Mouse (Mus musculus) MEL (cell line): ENCODE results near the gene E130114P18Rik.

Source experiments
- CTCF ChIP-seq, 3 experiments: IDR thresholded peaks in 2 of 3; conservative IDR thresholded peaks in 1 of 3; 2 replicates each; pipeline ENCODE4 v1.5.1; 2011 to 2012; ENCODE audit warnings: low read length in 3 of 3, low read depth in 2 of 3, mild to moderate bottlenecking in 2 of 3, improper control_type of control experiment in 1 of 3, inconsistent platforms in 1 of 3, mixed read lengths in 1 of 3, moderate library complexity in 1 of 3; ENCODE audit not compliant: control insufficient read depth in 1 of 3, insufficient read depth in 1 of 3, poor library complexity in 1 of 3, severe bottlenecking in 1 of 3
- GATA1 ChIP-seq: IDR thresholded peaks from 2 replicates; pipeline ENCODE4 v1.6.1; 2011; ENCODE audit warnings: low read depth, low read length, improper control_type of control experiment
- HCFC1 ChIP-seq: IDR thresholded peaks from 2 replicates; pipeline ENCODE4 v1.6.1; 2012; ENCODE audit warnings: low read depth, mild to moderate bottlenecking, inconsistent platforms, low read length, improper control_type of control experiment, moderate library complexity
- KAT2A ChIP-seq: conservative IDR thresholded peaks from 2 replicates; pipeline ENCODE4 v1.6.1; 2012; ENCODE audit warnings: low read depth, low read length, improper control_type of control experiment, inconsistent platforms
- MAX ChIP-seq: IDR thresholded peaks from 2 replicates; pipeline ENCODE4 v1.6.1; 2011; ENCODE audit warnings: low read length, improper control_type of control experiment
- MAZ ChIP-seq: IDR thresholded peaks from 2 replicates; pipeline ENCODE4 v1.6.1; 2012; ENCODE audit warnings: low read depth, mild to moderate bottlenecking, inconsistent platforms, low read length, improper control_type of control experiment
- MYC ChIP-seq: IDR thresholded peaks from 2 replicates; pipeline ENCODE4 v1.6.1; 2011; ENCODE audit warnings: low read depth, mild to moderate bottlenecking, low read length, improper control_type of control experiment, moderate library complexity
- NRF1 ChIP-seq: IDR thresholded peaks from 2 replicates; pipeline ENCODE4 v1.6.1; 2014; ENCODE audit warnings: low read depth, mild to moderate bottlenecking, inconsistent platforms, low read length, improper control_type of control experiment, moderate library complexity; ENCODE audit not compliant: poor library complexity, insufficient read depth, severe bottlenecking
- POLR2A ChIP-seq, 2 experiments: IDR thresholded peaks; 2 replicates each; pipeline ENCODE4 v1.6.1; 2011 to 2012; ENCODE audit warnings: low read length in 2 of 2, mild to moderate bottlenecking in 2 of 2, control low read depth in 1 of 2, improper control_type of control experiment in 1 of 2, low read depth in 1 of 2, moderate library complexity in 1 of 2; ENCODE audit not compliant: control insufficient read depth in 1 of 2, insufficient read depth in 1 of 2, poor library complexity in 1 of 2
- POLR2AphosphoS2 ChIP-seq: IDR thresholded peaks from 2 replicates; pipeline ENCODE4 v1.6.1; 2011; ENCODE audit warnings: low read length, improper control_type of control experiment
- TAL1 ChIP-seq: IDR thresholded peaks from 2 replicates; pipeline ENCODE4 v1.6.1; 2012; ENCODE audit warnings: mild to moderate bottlenecking, inconsistent platforms, low read length, moderate library complexity, mixed read lengths
- TCF12 ChIP-seq: IDR thresholded peaks from 2 replicates; pipeline ENCODE4 v1.6.1; 2014; ENCODE audit warnings: low read depth, mild to moderate bottlenecking, inconsistent platforms, low read length, improper control_type of control experiment, moderate library complexity
- ZC3H11A ChIP-seq: IDR thresholded peaks from 2 replicates; pipeline ENCODE4 v1.6.1; 2012; ENCODE audit warnings: low read depth, mild to moderate bottlenecking, inconsistent platforms, low read length, improper control_type of control experiment
- ZKSCAN1 ChIP-seq: IDR thresholded peaks from 2 replicates; pipeline ENCODE4 v1.6.1; 2012; ENCODE audit warnings: low read depth, mild to moderate bottlenecking, inconsistent platforms, low read length, improper control_type of control experiment, moderate library complexity

DNA sequence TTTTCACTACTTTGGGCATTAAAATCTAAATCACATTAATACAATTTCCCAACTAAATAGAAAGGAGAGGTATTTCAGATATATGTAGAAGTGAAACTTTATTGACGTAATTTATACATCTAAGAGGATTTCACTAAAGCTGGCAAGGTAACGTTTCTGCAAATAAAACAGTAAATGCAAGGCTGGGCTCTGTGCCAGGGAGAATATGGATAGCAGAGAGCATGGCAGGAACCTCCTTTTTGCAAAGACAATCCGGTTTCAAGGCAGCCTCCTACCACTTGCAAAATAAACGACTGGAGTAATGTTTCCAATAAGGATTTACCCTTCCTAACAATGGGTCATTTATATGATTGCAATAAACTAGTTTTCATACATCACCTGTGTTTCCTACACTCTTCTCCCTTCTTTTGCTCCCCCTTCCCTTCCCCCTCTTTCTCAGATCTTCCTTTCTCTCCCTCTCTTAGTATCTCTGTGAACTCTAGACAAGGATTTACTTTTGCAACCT, 3.4 kb downstream of the E130114P18Rik start:
- TF ChIP-seq MYC (peak; percentile 40; the same call in 1 of the 2 replicates), GATA1 (no peak), MAZ (0 out of 2 replicates have a peak, but pooled peaks have one; percentile 14), POLR2A (IDR thresholded peaks at IDR 0.05; ENCODE audit: control insufficient read depth in 1 of 2, insufficient read depth in 1 of 2, low read depth in 1 of 2, low read length in 2 of 2, poor library complexity in 1 of 2) (no peak), ZKSCAN1 (no peak), CTCF (IDR thresholded peaks at IDR 0.05 in 2 of 3, conservative IDR thresholded peaks at IDR 0.05 in 1 of 3; ENCODE audit: control insufficient read depth in 1 of 3, insufficient read depth in 1 of 3, low read depth in 2 of 3, low read length in 3 of 3, poor library complexity in 1 of 3, severe bottlenecking in 1 of 3) (no peak), ZC3H11A (no peak), TAL1 (no peak), NRF1 (no peak), HCFC1 (no peak), MAX (no peak; the same call in 1 of the 2 replicates), POLR2AphosphoS2 (0 out of 2 replicates have a peak, but pooled peaks have one; percentile 37), TCF12 (no peak), KAT2A (no peak)
